Mouse (Mus musculus) ES-E14 (cell line): ENCODE data around the gene Nubp2. TPM values are rescaled to one million over a fixed set of nuclear protein-coding genes. Genes with fewer than 3 reads are reported as not detected.
A peak's percentile ranks its signal among the peaks of the same experiment; 100 is the strongest.

Source experiments
- DNase-seq: peaks from one replicate; pipeline ENCODE4 v3.0.0-alpha.2; 2013; ENCODE audit warnings: low read depth, low spot score
- H3K27ac ChIP-seq: 2 replicates; pipeline ENCODE4 v1.5.1; 2012; ENCODE audit warnings: low read depth, mild to moderate bottlenecking, low read length, moderate library complexity, mixed read lengths; ENCODE audit not compliant: poor library complexity, insufficient read depth, severe bottlenecking
- H3K36me3 ChIP-seq: 2 replicates; pipeline ENCODE4 v1.6.1; 2012; ENCODE audit warnings: mild to moderate bottlenecking, low read length, moderate library complexity, mixed read lengths; ENCODE audit not compliant: control insufficient read depth, poor library complexity, insufficient read depth, severe bottlenecking
- H3K4me1 ChIP-seq, 2 experiments: fragments of 150-350 bp in 1 of 2; sonication (generic) in 1 of 2; 2 replicates each; pipeline ENCODE4 v1.6.1; 2012; ENCODE audit warnings: low read length in 2 of 2, mild to moderate bottlenecking in 1 of 2, mixed read lengths in 1 of 2; ENCODE audit not compliant: control insufficient read depth in 2 of 2, insufficient read depth in 2 of 2, poor library complexity in 1 of 2
- H3K4me3 ChIP-seq, 2 experiments: fragments of 150-350 bp in 1 of 2; sonication (generic) in 1 of 2; 2 replicates each; pipeline ENCODE4 v1.5.1; 2012; ENCODE audit warnings: low read length in 2 of 2, low read depth in 1 of 2, mild to moderate bottlenecking in 1 of 2, mixed read lengths in 1 of 2; ENCODE audit not compliant: insufficient read depth in 1 of 2, poor library complexity in 1 of 2, severe bottlenecking in 1 of 2
- H3K9ac ChIP-seq: 2 replicates; pipeline ENCODE4 v1.6.1; 2012; ENCODE audit warnings: low read depth, mild to moderate bottlenecking, low read length, mixed read lengths; ENCODE audit not compliant: poor library complexity, insufficient read depth, severe bottlenecking
- H3K9me3 ChIP-seq: fragments of 150-350 bp; sonication (generic); 2 replicates; pipeline ENCODE4 v1.6.1; 2012; ENCODE audit warnings: low read depth, mild to moderate bottlenecking, low read length; ENCODE audit not compliant: control insufficient read depth, insufficient read depth
- CHD2 ChIP-seq: IDR thresholded peaks from 2 replicates; pipeline ENCODE4 v1.6.1; 2014; ENCODE audit warnings: mild to moderate bottlenecking, low read depth, low read length, inconsistent platforms
- HCFC1 ChIP-seq: IDR thresholded peaks from 2 replicates; pipeline ENCODE4 v1.6.1; 2012; ENCODE audit warnings: low read length, inconsistent platforms, borderline replicate concordance; ENCODE audit not compliant: insufficient read depth
- MAFK ChIP-seq: IDR thresholded peaks from 2 replicates; pipeline ENCODE4 v1.6.1; 2014; ENCODE audit warnings: mild to moderate bottlenecking, low read depth, low read length, inconsistent platforms; ENCODE audit not compliant: insufficient read depth
- ZC3H11A ChIP-seq: IDR thresholded peaks from 2 replicates; pipeline ENCODE4 v1.6.1; 2012; ENCODE audit warnings: low read depth, mild to moderate bottlenecking, inconsistent platforms, low read length, borderline replicate concordance
- ZNF384 ChIP-seq: IDR thresholded peaks from 2 replicates; pipeline ENCODE4 v1.6.1; 2012; ENCODE audit warnings: low read depth, low read length, inconsistent platforms
- in situ Hi-C, 2 experiments: fragments of 600-800 bp; cut with MboI; formaldehyde crosslinking; loops; one replicate each; pipeline ENCODE4 v1.15.1; 2025; ENCODE audit warnings: low sequenced_read_pairs in 2 of 2, inconsistent platforms in 1 of 2; ENCODE audit not compliant: unreplicated experiment in 2 of 2
- total RNA-seq: library from RNA; depleted of rRNA; stranded (reverse); fragments of 300-350 nt; gene quantifications from 2 replicates; pipeline ENCODE4 v1.2.3, GENCODE M21; 2012

Nubp2 gene
- total RNA-seq, 1 experiment, result 85.8 TPM

DNA sequence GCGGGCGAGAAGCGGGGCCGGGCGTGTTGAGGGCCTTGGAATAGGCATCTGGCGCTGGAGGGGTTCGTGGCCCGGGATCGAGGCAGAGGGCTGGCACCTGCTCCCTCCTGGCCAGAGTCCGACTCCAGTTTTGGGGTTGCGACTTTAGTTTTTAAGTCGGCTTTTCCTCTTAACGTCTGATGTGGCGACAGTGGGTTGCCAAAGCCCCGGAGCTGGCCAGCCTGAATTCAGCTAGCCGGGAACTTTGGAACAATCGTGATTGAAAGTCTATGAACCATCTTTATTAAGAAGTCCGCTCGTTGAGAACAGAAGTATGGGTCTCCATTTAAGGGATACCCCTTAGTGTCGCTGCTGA, 35.4 kb downstream of the Nubp2 start:
- H3K36me3 ChIP-seq, result no peaks in the 10 kb centered on the region; the same call in 1 of the 2 replicates
- H3K9me3 ChIP-seq, result no peaks in the 10 kb centered on the region
- TF ChIP-seq ZNF384 (no peak), MAFK (no peak)
- peak overlapping the region; percentile 74 for H3K9ac ChIP-seq
- no peaks in the 10 kb centered on the region; a peak in 3 of 4 replicates for H3K4me1 ChIP-seq
- in situ Hi-C loops, result no loop called here
- DNase-seq, result no peak
- H3K4me3 ChIP-seq, result peak overlapping the region; percentile 87 to 97
- H3K27ac ChIP-seq, result no peak overlapping the region

GRCm38 (mm10) chr17:24850065-24850772, 35.9 kb downstream of the Nubp2 start, which contains the start of gene Fahd1:
TSS of gene Fahd1 (minus strand) at chr17:24850364.
- peak within 1 kb of the TSS; percentile 80 for H3K27ac ChIP-seq
- no peaks in the 10 kb centered on the region; the same call in 1 of the 2 replicates for H3K36me3 ChIP-seq
- no peaks in the 10 kb centered on the region for H3K9me3 ChIP-seq
- H3K9ac ChIP-seq, result peak within 1 kb of the TSS; percentile 93
- TF ChIP-seq ZC3H11A (no peak), CHD2 (0 out of 2 replicates have a peak, but pooled peaks have one; percentile 52), HCFC1 (no peak), ZNF384 (no peak), MAFK (peak; percentile 46; the same call in 1 of the 2 replicates)
- DNase-seq, result peak; percentile 98
- no peaks in the 10 kb centered on the region; a peak in 3 of 4 replicates for H3K4me1 ChIP-seq
- in situ Hi-C loops, result no loop called here
- peak within 1 kb of the TSS; percentile 87 to 97 for H3K4me3 ChIP-seq

DNA sequence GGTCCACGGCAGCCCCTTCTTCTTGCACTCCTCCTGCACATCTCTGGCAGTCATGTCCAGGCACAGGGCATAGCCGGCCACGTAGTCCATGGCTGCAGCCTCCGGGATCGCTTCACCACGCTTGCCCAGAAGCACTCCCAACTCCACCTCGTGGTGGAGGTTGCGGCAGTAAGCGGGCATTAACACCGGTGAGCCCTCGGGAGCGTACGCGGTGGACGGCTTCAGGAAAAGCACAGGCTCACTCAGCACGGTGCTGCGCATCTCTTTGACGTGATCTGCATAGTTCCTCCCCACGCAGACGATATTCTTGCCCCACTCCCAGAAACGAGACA, 36.5 kb downstream of the Nubp2 start:
- Histone ChIP-seq H3K9me3 (no peaks in the 10 kb centered on the region), H3K36me3 (no peaks in the 10 kb centered on the region; the same call in 1 of the 2 replicates), H3K9ac (peak overlapping the region; percentile 93), H3K4me3 (peak overlapping the region; percentile 87 to 97), H3K4me1 (no peaks in the 10 kb centered on the region; a peak in 3 of 4 replicates), H3K27ac (peak overlapping the region; percentile 80)
- DNase-seq, result no peak
- TF ChIP-seq HCFC1 (no peak), CHD2 (no peak), ZC3H11A (no peak)
- in situ Hi-C loops, result no loop called here

DNA sequence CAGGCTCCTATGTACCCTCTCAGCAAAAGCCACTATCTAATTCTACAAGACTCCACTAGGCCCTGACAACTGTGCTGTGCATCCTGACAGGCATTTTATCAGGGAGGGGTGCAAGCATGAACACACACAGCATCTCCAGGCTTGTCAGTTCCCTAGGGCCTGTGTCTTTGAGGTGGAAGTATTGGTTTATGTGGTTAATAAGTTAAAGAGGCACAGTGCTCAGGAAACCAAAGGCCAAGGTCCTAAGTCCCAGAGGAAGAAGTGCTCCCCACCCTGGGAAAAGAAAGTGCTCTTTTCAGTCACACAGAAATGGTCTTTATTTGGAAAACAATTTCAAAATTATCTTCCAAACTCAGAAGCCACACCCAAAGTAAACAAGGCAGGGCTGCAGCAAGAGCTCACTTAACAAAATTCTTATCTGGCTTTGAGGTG, 37.5 kb downstream of the Nubp2 start:
- no peak for DNase-seq
- in situ Hi-C loops, result no loop called here
- Histone ChIP-seq H3K9ac (no peak overlapping the region; the same call in 1 of the 2 replicates), H3K36me3 (no peaks in the 10 kb centered on the region; the same call in 1 of the 2 replicates), H3K27ac (no peak overlapping the region), H3K4me1 (peaks cover 0 to 1% of the 10 kb centered on the region in 2 experiments; a peak in 3 of 4 replicates), H3K9me3 (no peaks in the 10 kb centered on the region), H3K4me3 (peak overlapping the region; percentile 3 to 97; a peak in 3 of 4 replicates)
- TF ChIP-seq HCFC1 (no peak), MAFK (no peak), ZC3H11A (no peak), ZNF384 (no peak), CHD2 (no peak)

- Histone ChIP-seq H3K27ac (no peak overlapping the region), H3K4me1 (peaks cover 0 to 1% of the 10 kb centered on the region in 2 experiments; a peak in 3 of 4 replicates), H3K36me3 (no peaks in the 10 kb centered on the region; the same call in 1 of the 2 replicates), H3K9ac (no peak overlapping the region), H3K9me3 (no peaks in the 10 kb centered on the region), H3K4me3 (no peak overlapping the region)
- DNase-seq, result no peak
- no peak for TF ChIP-seq MAFK
- no peak for TF ChIP-seq HCFC1
- no peak for TF ChIP-seq CHD2
- TF ChIP-seq ZC3H11A, result no peak
- TF ChIP-seq ZNF384, result no peak
- in situ Hi-C loops, result no loop called here
These were observed 38.8 kb downstream of the Nubp2 start for GRCm38 (mm10) chr17:24847386-24847785.
